Mouse (Mus musculus) erythroid progenitor cell, adult 5-6 weeks (primary cell): ENCODE measurements at regions not wholly inside any gene's neighbourhood (a gene's known extent, or its start where the extent isn't known, plus 50 kb on each side); places are given as distances from the start of the nearest gene placed in this dataset.
A peak's percentile ranks its signal among the peaks of the same experiment; 100 is the strongest.

Experiments used
- ATAC-seq: replicated peaks from 2 replicates; pipeline ENCODE4 v1.8.0; 2016; ENCODE audit warnings: moderate number of reproducible peaks, mild to moderate bottlenecking, moderate TSS enrichment, inconsistent platforms; ENCODE audit not compliant: poor library complexity, low FRiP score, severe bottlenecking

DNA sequence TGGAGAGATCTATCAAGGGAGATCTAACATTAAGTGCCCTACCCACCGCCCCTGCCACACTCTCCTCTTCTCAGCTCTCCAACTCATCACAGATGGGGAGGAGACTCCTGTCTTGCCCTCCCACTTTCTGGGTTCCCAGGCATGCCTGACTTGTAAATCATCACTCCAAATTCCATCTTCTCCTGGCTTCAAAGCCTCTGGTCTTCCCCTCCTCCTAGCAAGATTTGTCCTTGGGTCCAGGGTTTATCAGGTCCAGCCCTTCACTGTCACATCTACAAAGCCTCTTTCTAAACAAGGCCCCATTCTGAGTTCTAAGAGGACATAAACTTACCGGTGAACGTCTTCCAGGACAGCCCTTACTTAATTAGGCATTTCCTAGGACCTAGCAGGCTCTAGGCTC is 73.3 kb upstream of the Col5a1 start:
- ATAC-seq = no peak

DNA sequence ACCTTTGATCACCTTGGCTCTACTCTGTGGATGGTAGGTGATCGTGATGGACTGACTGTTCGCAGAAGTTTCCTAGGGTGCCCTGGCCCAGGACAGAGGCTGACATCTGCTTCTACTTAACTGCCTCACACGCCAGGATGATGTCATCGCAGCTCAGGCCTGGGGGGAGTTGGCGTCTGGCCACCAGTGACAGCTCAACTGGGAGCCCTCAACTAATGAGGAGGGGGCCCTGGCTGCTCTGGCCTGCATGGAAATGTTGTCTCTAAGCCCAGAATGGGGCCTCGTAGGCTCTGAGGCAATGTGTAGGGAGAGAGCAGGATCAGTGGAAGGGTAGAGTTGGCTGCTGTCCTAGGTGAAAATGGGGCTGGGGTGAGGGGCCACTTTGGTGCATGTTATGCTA is 72.9 kb upstream of the Col5a1 start:
- ATAC-seq = no peak

DNA sequence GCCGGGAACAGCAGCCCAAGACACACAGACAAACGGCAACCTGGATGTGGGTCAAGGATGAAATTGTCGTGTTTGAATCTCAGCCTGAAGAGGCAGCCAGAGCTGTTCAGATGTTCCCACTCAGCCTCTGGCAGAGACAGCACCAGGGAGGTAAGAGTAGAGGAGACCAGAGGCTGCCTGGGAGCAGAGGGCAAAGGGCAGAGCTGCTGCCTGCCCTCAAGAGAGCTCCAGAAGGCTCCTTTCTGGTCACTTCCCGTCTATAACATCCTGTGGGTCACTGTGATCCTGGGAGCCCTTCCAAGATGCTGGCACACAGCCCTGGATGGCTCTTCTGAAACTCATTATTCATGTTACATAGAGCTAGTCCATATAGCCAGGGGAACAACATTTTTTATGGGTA is 67.6 kb upstream of the Col5a1 start:
- ATAC-seq = 0 out of 2 replicates have a peak, but pooled peaks have one; percentile 12

DNA sequence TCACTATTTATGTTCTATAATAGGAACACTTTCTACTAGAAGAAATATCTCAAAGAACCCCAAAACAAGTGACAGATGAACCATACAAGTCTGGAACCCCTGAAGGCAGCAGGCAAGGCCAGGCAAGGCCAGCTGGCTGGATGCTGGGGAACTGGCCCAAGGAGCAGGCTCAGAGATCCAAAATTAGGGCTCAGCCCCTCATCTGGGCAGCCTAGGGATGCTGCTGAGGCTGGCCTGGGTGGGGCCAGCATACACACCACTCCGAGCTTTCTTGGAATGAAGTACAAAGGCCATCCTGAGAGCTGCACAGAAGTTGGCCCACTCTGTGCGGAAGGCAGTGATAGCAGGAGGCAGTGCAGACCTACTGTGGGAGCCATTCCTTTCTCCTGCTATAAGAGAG is 59.4 kb upstream of the Col5a1 start:
- no peak for ATAC-seq

DNA sequence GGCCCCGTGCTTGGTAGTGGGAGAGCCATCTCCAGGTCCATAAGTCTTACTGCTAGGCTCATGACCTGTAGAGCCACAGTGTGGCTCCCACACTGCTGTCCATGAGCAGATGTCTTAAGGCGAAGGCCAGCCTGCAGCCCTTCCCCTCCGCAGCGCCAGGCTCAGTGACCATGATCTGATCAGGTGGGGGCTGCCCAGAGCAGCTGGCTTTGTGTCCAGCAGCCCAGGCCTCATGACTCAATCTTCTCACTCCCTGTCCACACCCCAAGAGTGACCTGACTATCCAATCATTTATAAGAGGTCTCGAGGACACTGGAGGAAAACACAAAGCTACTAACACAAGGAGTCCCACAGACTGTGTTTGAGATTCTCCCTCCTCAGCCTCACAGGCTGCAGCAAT is 58.6 kb upstream of the Col5a1 start:
- ATAC-seq = no peak

DNA sequence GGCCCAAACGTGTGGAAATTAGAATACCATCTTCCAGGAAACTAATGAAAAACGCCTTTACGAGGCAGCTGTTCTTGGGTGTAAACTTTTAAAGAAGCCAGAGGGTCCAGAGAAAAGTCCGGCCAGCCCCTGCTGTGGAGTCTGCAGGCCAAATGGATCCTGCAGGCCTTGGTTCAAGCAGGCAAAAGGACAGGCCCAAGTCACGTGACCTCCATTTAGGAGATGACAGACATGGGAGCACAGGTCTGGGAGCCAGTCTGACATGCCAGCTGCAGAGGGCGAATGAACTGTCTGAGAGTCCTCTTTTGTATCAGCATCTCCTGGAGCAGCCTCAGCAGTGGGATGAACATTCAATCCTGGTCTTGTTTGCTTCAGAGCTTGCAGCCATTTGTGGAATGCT is 58.0 kb upstream of the Col5a1 start:
- ATAC-seq = no peak

DNA sequence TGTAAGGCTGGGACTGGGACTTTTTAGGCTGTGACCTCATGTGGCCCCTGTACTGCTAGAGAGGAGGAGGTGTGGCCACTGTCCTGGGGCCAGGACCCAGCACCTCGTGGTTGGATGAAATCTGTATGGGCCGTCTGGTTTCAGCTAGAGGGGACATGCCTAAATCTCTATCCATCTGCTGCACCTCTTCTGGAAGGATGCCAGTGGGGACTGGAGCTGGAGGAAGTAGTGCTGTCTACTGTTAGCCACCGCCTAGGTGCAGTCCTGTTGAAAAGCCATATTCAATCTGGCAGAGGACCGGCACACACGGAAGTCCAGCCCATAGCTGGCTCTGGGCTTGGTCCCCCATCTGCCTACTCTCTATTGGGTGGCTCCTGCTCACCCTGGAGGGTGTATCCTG is 56.7 kb upstream of the Col5a1 start:
- no peak for ATAC-seq

DNA sequence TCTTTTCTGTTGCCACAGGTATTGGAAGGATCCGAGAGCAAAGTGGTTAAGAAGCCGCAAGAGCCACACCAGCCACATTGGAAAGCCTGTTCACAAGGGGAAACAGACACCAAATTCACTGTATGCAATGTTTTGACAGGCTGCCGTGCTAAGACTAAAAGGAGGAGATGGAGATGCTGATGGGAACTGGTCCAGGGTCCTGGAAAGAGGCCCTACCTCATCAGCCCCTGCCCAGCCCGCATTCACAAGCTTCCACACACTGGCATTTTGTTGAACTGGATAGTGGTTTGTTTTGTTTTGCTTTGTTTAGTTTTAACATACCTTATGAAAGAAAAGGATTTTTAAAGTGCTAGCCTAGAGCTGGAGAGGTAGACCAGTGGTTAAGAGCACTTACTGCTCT is 51.3 kb upstream of the Col5a1 start:
- no peak for ATAC-seq

DNA sequence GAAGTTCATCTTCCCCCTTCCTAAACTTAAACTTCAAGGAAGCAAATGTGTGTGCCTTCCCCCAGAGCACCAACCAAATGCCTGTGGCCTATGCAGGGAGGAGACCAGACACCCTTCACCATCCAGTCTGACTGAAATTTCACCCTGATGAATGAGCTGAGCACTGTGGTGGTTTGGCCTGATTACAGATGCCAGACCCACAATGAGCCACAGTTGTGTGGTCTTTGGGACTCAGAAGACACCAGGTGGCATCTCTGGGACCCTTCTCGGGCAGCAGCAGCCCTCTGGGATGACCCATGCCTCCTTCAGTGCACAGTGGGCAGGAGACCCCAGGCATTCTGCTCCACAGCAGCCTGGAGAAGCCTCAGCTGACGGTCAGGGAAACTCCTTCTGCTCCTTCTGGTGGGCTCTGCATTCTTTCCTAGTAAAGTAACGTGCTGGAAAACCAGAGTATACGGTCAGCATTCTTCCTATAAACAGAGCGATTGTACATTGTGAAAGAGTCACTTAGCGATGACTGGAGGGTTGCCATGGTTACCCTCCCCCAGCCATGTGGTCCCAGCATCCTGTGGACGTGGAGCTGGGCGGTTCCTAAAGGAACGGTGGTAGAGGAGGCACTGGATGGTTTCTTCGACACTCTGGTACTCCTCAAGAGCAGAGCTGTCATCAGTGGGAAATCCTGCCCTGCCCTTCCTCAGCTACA is 50.3 kb upstream of the Col5a1 start:
- ATAC-seq = no peak
